Mouse (Mus musculus) kidney, embryonic 15.5 days (tissue): ENCODE measurements around the gene Tulp1. TPM values are rescaled to one million over a fixed set of nuclear protein-coding genes. Genes with fewer than 3 reads are reported as not detected.
"Not testable (repeated sequence)": the region's sequence is repeated elsewhere in the genome, so short reads cannot be mapped to it uniquely, and the experiment has no call there.

Experiments used
- ATAC-seq: fragments of 200-750 bp; cut with Nextera tagmentation; replicated peaks from 2 replicates; pipeline ENCODE4 v1.8.0; 2017; ENCODE audit warnings: moderate TSS enrichment; ENCODE audit not compliant: low FRiP score
- H3K27ac ChIP-seq: fragments of 300-500 bp; sonication (generic); 2 replicates; pipeline ENCODE4 v1.5.1; 2015; ENCODE audit warnings: mild to moderate bottlenecking, inconsistent platforms
- H3K27me3 ChIP-seq: fragments of 300-500 bp; sonication (generic); 2 replicates; pipeline ENCODE4 v1.6.1; 2015; ENCODE audit warnings: inconsistent platforms
- H3K36me3 ChIP-seq: fragments of 300-500 bp; sonication (generic); 2 replicates; pipeline ENCODE4 v1.6.1; 2015; ENCODE audit warnings: inconsistent platforms
- H3K4me1 ChIP-seq: fragments of 300-500 bp; sonication (generic); 2 replicates; pipeline ENCODE4 v1.6.1; 2015; ENCODE audit warnings: inconsistent platforms
- H3K4me2 ChIP-seq: fragments of 300-500 bp; sonication (generic); 2 replicates; pipeline ENCODE4 v1.6.1; 2015; ENCODE audit warnings: moderate library complexity, mild to moderate bottlenecking, inconsistent platforms
- H3K4me3 ChIP-seq: fragments of 300-500 bp; sonication (generic); replicated peaks from 2 replicates; pipeline ENCODE4 v1.5.1; 2015; ENCODE audit warnings: mild to moderate bottlenecking, inconsistent platforms
- H3K9ac ChIP-seq: fragments of 300-500 bp; sonication (generic); 2 replicates; pipeline ENCODE4 v1.6.1; 2015; ENCODE audit warnings: mild to moderate bottlenecking, inconsistent platforms
- H3K9me3 ChIP-seq: fragments of 300-500 bp; sonication (generic); replicated peaks from 2 replicates; pipeline ENCODE4 v1.6.1; 2016; ENCODE audit warnings: inconsistent platforms
- WGBS: fragments of 180-500 bp; shearing (Covaris S2); methylation state at CpG from one replicate; pipeline ENCODE4 v1.1.7; 2015; ENCODE audit warnings: mixed read lengths; 5-methylcytosine and 5-hydroxymethylcytosine counted together
- polyA plus RNA-seq: library from polyadenylated mRNA; unstranded; fragments of >200 nt; fragmentation: Nextera tagmentation; extraction: Ambion mirVana; gene quantifications from 2 replicates; pipeline ENCODE4 v1.2.1, GENCODE M21; 2015

The Tulp1 gene
- polyA plus RNA-seq, 1 experiment from 2014 or later, result 6.4 TPM

- H3K4me2 ChIP-seq, result 0 out of 2 replicates have a peak overlapping the region, but pooled peaks have one; percentile 91
- 0 out of 2 replicates have a peak overlapping the region, but pooled peaks have one; percentile 5 for H3K9ac ChIP-seq
- no peaks in the 10 kb centered on the region for H3K9me3 ChIP-seq
- H3K27me3 ChIP-seq, result no peaks in the 10 kb centered on the region
- H3K27ac ChIP-seq, result peak overlapping the region; percentile 71
- 0 out of 2 replicates have a peak overlapping the region, but pooled peaks have one; percentile 91 for H3K4me3 ChIP-seq
- no peak for ATAC-seq
- peaks cover 67% of the 10 kb centered on the region for H3K36me3 ChIP-seq
- peaks cover 69% of the 10 kb centered on the region for H3K4me1 ChIP-seq
- WGBS, result 43% methylated on average over 5 of the region's 7 CpGs
Measured at GRCm38 (mm10) chr17:28331241-28332112, 33.5 kb downstream of the Tulp1 start.

GRCm38 (mm10) chr17:28330590-28330989 lies 34.4 kb downstream of the Tulp1 start:
- Histone ChIP-seq H3K4me1 (peaks cover 66% of the 10 kb centered on the region), H3K36me3 (peaks cover 63% of the 10 kb centered on the region)
- not testable (repeated sequence) for ATAC-seq

GRCm38 (mm10) chr17:28330232-28330546 lies 34.8 kb downstream of the Tulp1 start:
- Histone ChIP-seq H3K9me3 (no peaks in the 10 kb centered on the region), H3K9ac (peak overlapping the region; percentile 99), H3K36me3 (peaks cover 63% of the 10 kb centered on the region), H3K27me3 (no peaks in the 10 kb centered on the region), H3K27ac (peak overlapping the region; percentile 97), H3K4me1 (peaks cover 62% of the 10 kb centered on the region), H3K4me2 (peak overlapping the region; percentile 91), H3K4me3 (peak overlapping the region; percentile 91)
- 51% methylated on average over 2 of the region's 2 CpGs for WGBS
- no peak for ATAC-seq

More at GRCm38 (mm10) chr17:28330590-28330989, 34.4 kb downstream of the Tulp1 start:
- H3K9me3 ChIP-seq, H3K27ac ChIP-seq, H3K27me3 ChIP-seq: not testable (repeated sequence)
- Histone ChIP-seq H3K4me2 (peak overlapping the region; percentile 91), H3K4me3 (peak overlapping the region; percentile 91), H3K9ac (peak overlapping the region; percentile 99; the same call in 1 of the 2 replicates)
- WGBS, result 54% methylated on average over 8 of the region's 8 CpGs

DNA sequence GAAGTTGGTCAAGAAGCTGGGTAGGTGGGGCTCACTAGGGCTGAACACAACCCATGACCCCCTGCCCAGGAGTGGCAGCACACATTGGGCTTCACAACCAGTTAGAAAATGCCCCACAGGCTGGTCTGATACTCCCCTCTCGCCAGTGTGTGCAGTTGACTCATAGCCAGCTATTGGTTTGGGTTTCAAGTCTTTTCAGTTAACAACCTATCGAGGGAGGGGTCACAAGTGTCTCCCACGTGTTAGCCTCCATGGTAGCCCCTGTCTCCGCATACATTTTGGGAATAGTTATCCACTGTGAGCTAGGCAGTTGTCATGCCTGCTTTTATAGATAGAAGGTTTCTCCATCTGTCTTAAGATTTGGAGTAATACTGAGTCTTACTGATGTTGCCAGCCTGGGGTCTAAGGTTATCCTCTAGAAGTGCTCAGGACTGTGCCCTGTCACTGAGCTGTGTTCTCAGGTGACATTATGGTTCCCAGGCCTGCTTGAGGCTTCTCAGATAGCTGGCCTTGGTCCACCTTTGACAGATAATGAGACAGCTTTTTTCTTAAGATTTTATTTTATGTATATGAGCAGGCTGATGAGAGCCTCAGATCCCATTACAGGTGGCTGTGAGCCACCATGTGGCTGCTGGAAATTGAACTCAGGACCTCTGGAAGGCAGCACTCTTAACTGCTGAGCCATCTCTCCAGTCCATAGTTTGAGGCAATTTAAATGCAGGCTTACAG lies 35.4 kb downstream of the Tulp1 start:
- H3K36me3 ChIP-seq, result peaks cover 63% of the 10 kb centered on the region
- no peaks in the 10 kb centered on the region for H3K9me3 ChIP-seq
- H3K4me3 ChIP-seq, result peak overlapping the region; percentile 91
- peak overlapping the region; percentile 99 for H3K9ac ChIP-seq
- peak overlapping the region; percentile 97 for H3K27ac ChIP-seq
- peaks cover 61% of the 10 kb centered on the region for H3K4me1 ChIP-seq
- H3K27me3 ChIP-seq, result no peaks in the 10 kb centered on the region
- 2% methylated on average over 4 of the region's 4 CpGs for WGBS
- peak overlapping the region; percentile 91 for H3K4me2 ChIP-seq
- no peak for ATAC-seq

- H3K4me3 ChIP-seq, result peak overlapping the region; percentile 91
- no peak for ATAC-seq
- H3K4me1 ChIP-seq, result peaks cover 54% of the 10 kb centered on the region
Measured at GRCm38 (mm10) chr17:28328946-28329345, 36.1 kb downstream of the Tulp1 start.

DNA sequence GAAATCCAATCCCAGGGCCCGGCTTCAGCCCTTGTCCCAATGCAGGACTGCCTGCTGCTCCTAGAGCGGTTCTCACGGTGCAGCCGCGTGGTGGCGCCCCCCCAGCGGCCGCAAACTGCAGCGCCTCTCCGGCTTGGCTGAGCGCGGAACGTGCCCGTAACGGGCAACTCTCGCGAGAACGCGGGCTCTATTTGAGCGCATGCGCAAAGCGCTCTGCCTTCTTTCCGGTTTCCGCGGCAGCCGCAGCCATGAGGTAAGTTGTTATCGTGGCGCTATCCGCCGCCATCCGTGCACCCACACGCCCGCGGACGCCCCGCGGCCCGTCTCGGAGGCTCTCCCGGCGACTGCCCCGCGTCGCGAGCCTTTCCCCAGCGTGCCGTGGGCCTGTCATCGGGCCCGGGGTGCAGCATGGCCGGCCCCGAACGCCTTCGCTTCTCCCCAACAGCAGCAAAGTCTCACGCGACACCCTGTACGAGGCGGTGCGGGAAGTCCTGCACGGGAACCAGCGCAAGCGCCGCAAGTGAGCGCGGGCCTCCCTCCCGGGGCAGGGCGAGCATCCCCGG lies 36.6 kb downstream of the Tulp1 start, which contains the start of gene Rpl10a:
Gene Rpl10a, plus strand, starts transcription at position 106 of the 563 bp plus-strand sequence.
- H3K4me2 ChIP-seq, result peak within 1 kb of the TSS; percentile 91
- peaks cover 49% of the 10 kb centered on the region for H3K4me1 ChIP-seq
- H3K27me3 ChIP-seq, result no peaks in the 10 kb centered on the region

More at GRCm38 (mm10) chr17:28328946-28329345, 36.1 kb downstream of the Tulp1 start:
- under 1% methylated on average over 25 of the region's 25 CpGs for WGBS
- Histone ChIP-seq H3K9ac (peak overlapping the region; percentile 99), H3K27ac (peak overlapping the region; percentile 97), H3K4me2 (peak overlapping the region; percentile 91), H3K27me3 (no peaks in the 10 kb centered on the region), H3K36me3 (peaks cover 63% of the 10 kb centered on the region), H3K9me3 (no peaks in the 10 kb centered on the region)

GRCm38 (mm10) chr17:28327673-28328325 lies 37.2 kb downstream of the Tulp1 start:
- ATAC-seq, result peak; percentile 30
- Histone ChIP-seq H3K9ac (peak overlapping the region; percentile 36), H3K4me1 (peaks cover 43% of the 10 kb centered on the region), H3K27me3 (no peaks in the 10 kb centered on the region), H3K4me2 (peak overlapping the region; percentile 91), H3K36me3 (peaks cover 61% of the 10 kb centered on the region), H3K9me3 (no peaks in the 10 kb centered on the region), H3K27ac (peak overlapping the region; percentile 97), H3K4me3 (peak overlapping the region; percentile 91)
- WGBS, result 5% methylated on average over 22 of the region's 22 CpGs

More for the DNA sequence above, 36.6 kb downstream of the Tulp1 start, which contains the start of gene Rpl10a:
- under 1% methylated on average over 67 of the region's 67 CpGs for WGBS
- peaks cover 64% of the 10 kb centered on the region for H3K36me3 ChIP-seq
- no peaks in the 10 kb centered on the region for H3K9me3 ChIP-seq
- peak within 1 kb of the TSS; percentile 97 for H3K27ac ChIP-seq
- H3K9ac ChIP-seq, result peak within 1 kb of the TSS; percentile 99
- ATAC-seq, result peak; percentile 88
- H3K4me3 ChIP-seq, result peak within 1 kb of the TSS; percentile 91

- Histone ChIP-seq H3K36me3 (peaks cover 61% of the 10 kb centered on the region), H3K4me2 (0 out of 2 replicates have a peak overlapping the region, but pooled peaks have one; percentile 91), H3K27ac (peak overlapping the region; percentile 97), H3K9ac (peak overlapping the region; percentile 36; the same call in 1 of the 2 replicates), H3K9me3 (no peaks in the 10 kb centered on the region), H3K4me3 (no peak overlapping the region), H3K4me1 (peaks cover 34% of the 10 kb centered on the region), H3K27me3 (no peaks in the 10 kb centered on the region)
- WGBS, result 81% methylated on average over 3 of the region's 3 CpGs
- ATAC-seq, result no peak
Measured at GRCm38 (mm10) chr17:28326951-28327350, 38.1 kb downstream of the Tulp1 start.

DNA sequence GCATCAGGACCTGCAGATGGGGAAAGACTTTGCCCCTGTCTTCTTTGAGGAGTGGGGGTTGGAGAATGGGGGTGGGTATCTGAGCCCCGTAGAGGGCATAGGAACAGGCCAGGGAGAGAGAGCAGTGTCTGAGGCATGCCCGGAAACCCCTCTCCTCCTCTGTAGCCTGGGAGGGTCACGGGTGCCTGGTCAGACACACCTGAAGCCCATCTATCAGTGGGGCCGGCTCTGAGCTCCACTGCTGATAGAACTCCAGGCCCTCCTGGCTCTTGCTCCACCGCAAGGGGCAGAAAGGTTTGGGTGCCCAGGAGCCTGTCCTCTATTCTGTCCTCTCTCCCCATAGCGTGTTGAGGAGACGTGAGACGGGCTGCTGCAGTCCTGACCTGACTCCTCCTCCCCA lies 39.3 kb downstream of the Tulp1 start:
- Histone ChIP-seq H3K4me1 (peaks cover 23% of the 10 kb centered on the region), H3K9me3 (no peaks in the 10 kb centered on the region), H3K9ac (no peak overlapping the region), H3K36me3 (peaks cover 62% of the 10 kb centered on the region), H3K27ac (no peak overlapping the region), H3K4me3 (no peak overlapping the region), H3K27me3 (no peaks in the 10 kb centered on the region), H3K4me2 (no peak overlapping the region)
- WGBS, result 83% methylated on average over 8 of the region's 8 CpGs
- no peak for ATAC-seq

GRCm38 (mm10) chr17:28324416-28324815 lies 40.6 kb downstream of the Tulp1 start:
- 96% methylated on average over 7 of the region's 7 CpGs for WGBS
- H3K27me3 ChIP-seq, H3K9ac ChIP-seq: not testable (repeated sequence)

GRCm38 (mm10) chr17:28323786-28324185 lies 41.2 kb downstream of the Tulp1 start:
- WGBS, result 94% methylated on average over 8 of the region's 8 CpGs

More at GRCm38 (mm10) chr17:28324416-28324815, 40.6 kb downstream of the Tulp1 start:
- H3K4me3 ChIP-seq, H3K4me2 ChIP-seq, H3K9me3 ChIP-seq, H3K27ac ChIP-seq, ATAC-seq: not testable (repeated sequence)
- Histone ChIP-seq H3K36me3 (peaks cover 62% of the 10 kb centered on the region), H3K4me1 (peaks cover 15% of the 10 kb centered on the region)

More at GRCm38 (mm10) chr17:28323786-28324185, 41.2 kb downstream of the Tulp1 start:
- H3K36me3 ChIP-seq, result peaks cover 66% of the 10 kb centered on the region
- H3K4me1 ChIP-seq, result peaks cover 14% of the 10 kb centered on the region
- no peak overlapping the region for H3K27ac ChIP-seq
- H3K9ac ChIP-seq, result no peak overlapping the region
- no peak overlapping the region for H3K4me2 ChIP-seq
- H3K27me3 ChIP-seq, result no peaks in the 10 kb centered on the region
- ATAC-seq, result no peak
- no peak overlapping the region for H3K4me3 ChIP-seq
- H3K9me3 ChIP-seq, result no peaks in the 10 kb centered on the region
